Mouse (Mus musculus) CH12.LX (cell line): ENCODE results near the gene Iscu.

ENCODE experiments used
- CTCF ChIP-seq, 2 experiments: IDR thresholded peaks in 1 of 2; conservative IDR thresholded peaks in 1 of 2; 2 replicates each; pipeline ENCODE4 v1.5.1; 2011 to 2012; ENCODE audit warnings: low read depth in 2 of 2, low read length in 2 of 2, improper control_type of control experiment in 1 of 2, inconsistent platforms in 1 of 2, mild to moderate bottlenecking in 1 of 2, moderate library complexity in 1 of 2
- ETS1 ChIP-seq: conservative IDR thresholded peaks from 2 replicates; pipeline ENCODE4 v1.6.1; 2012; ENCODE audit warnings: low read depth, mild to moderate bottlenecking, inconsistent platforms, low read length, improper control_type of control experiment, moderate library complexity
- HCFC1 ChIP-seq: IDR thresholded peaks from 2 replicates; pipeline ENCODE4 v1.6.1; 2012; ENCODE audit warnings: low read depth, mild to moderate bottlenecking, inconsistent platforms, low read length, improper control_type of control experiment
- POLR2A ChIP-seq: IDR thresholded peaks from 2 replicates; pipeline ENCODE4 v1.6.1; 2011; ENCODE audit warnings: low read depth, mild to moderate bottlenecking, improper control_type of control experiment, low read length
- SIN3A ChIP-seq: IDR thresholded peaks from 2 replicates; pipeline ENCODE4 v1.6.1; 2012; ENCODE audit warnings: low read length, improper control_type of control experiment, inconsistent platforms

DNA sequence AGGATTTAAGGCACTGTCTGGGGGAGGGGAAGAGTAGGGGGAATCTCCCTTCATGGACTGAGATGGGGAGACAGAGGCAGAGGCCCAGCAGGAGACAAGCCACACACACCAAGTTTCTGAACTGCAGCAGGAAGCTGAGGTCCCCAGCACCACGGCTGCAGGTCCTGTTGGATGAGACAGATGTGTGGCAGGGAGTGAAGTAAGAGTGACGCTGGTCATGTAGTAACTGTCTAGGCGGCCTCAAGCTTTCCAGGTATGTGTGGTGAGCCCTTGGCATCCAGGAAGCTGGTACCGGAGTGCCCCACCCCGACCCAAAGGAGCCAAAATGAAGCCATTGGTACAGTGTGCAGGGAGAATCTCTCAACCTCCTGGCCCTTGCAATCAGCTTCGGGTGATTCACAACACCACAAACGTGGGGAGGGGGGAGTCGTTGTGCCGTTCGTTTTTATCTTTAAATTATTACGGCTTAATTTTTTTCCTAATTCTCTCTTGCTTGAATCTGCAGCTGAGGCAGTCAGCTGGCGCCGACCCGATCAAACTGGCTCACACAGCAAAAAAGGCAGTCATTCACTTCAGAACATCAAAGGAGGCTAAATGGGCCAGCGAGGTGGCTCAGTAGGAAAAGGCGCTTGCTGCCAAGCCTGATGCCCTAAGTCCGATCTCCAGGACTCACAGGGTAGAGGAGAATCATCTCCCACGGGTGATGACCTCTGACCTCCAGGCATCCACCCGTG is 24.8 kb downstream of the Iscu start:
- TF ChIP-seq POLR2A (no peak), CTCF (conservative IDR thresholded peaks at IDR 0.05 in 1 of 2, IDR thresholded peaks at IDR 0.05 in 1 of 2; ENCODE audit: low read depth in 2 of 2, low read length in 2 of 2) (no peak), ETS1 (no peak), HCFC1 (no peak), SIN3A (no peak)
